Mouse (Mus musculus): ENCODE measurements at regions not wholly inside any gene's neighbourhood (a gene's known extent, or its start where the extent isn't known, plus 50 kb on each side); places are given as distances from the start of the nearest gene placed in this dataset.

Small RNA genes in the stretch of these regions (microRNA-seq; reads per million reads assigned to microRNA genes)
- gene Mir124a-2 = 0 reads per million in 2 experiments
